Mouse (Mus musculus): ENCODE data around the gene Fam189b.

DNA sequence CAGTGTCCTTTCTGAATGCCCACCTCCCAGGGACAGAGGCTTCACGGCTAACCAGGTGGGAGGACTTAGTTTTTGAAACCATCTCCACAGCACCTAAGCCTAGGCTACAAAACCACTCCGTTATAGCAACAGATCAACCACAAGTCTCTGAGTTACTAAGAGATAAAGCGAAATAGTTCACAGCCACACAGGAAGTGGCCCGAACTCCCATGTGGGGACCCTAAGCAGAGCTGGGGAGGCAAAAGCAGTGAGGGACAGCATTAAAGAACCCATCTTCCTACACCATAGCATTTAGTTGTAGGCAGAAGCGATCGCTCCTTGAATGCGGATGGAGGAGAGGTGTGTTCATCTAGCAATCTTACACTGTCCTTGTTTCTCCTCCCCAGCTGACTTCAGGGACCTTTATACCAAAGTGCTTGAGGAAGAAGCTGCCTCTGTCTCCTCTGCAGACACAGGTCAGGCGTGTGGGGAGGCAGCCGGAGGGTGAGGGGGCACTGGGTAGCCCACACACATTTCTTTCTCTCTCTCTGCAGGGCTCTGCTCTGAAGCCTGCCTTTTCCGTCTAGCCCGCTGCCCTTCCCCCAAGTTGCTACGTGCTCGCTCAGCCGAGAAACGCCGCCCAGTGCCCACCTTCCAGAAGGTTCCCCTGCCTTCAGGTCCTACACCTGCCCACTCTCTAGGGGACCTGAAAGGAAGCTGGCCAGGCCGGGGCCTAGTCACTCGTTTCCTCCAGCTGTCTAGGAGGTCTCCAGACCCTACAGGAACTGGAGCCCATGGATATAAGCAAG lies 4.9 kb downstream of the Fam189b start:
- TF ChIP-seq CTCF (IDR thresholded peaks at IDR 0.05; ENCODE audit: low read depth, low read length) (no peak), EP300 (IDR thresholded peaks at IDR 0.05; ENCODE audit: insufficient read depth, low read depth, low read length) (no peak)
